Mouse (Mus musculus) midbrain, embryonic 11.5 days (tissue): ENCODE results near the gene Cyp2b23. TPM values are rescaled to one million over a fixed set of nuclear protein-coding genes. Genes with fewer than 3 reads are reported as not detected.
"Not testable (repeated sequence)": the region's sequence is repeated elsewhere in the genome, so short reads cannot be mapped to it uniquely, and the experiment has no call there.

Source experiments
- ATAC-seq: fragments of 200-750 bp; cut with Nextera tagmentation; 2 replicates; pipeline ENCODE4 v1.8.0; 2017; ENCODE audit warnings: moderate TSS enrichment, moderate library complexity; ENCODE audit not compliant: low FRiP score
- DNase-seq: peaks from one replicate; pipeline ENCODE4 v3.0.0; 2015; ENCODE audit warnings: low spot score; ENCODE audit errors: missing footprints
- H3K27ac ChIP-seq: fragments of 300-500 bp; sonication (generic); 2 replicates; pipeline ENCODE4 v1.5.1; 2014; ENCODE audit warnings: low read depth, low read length
- H3K27me3 ChIP-seq: fragments of 300-500 bp; sonication (generic); 2 replicates; pipeline ENCODE4 v1.6.1; 2014; ENCODE audit warnings: mild to moderate bottlenecking, low read length, moderate library complexity, mixed read lengths; ENCODE audit not compliant: control insufficient read depth, insufficient read depth
- H3K36me3 ChIP-seq: fragments of 300-500 bp; sonication (generic); 2 replicates; pipeline ENCODE4 v1.6.1; 2014; ENCODE audit warnings: mild to moderate bottlenecking, low read length, moderate library complexity, mixed read lengths; ENCODE audit not compliant: control insufficient read depth, insufficient read depth
- H3K4me1 ChIP-seq: fragments of 300-500 bp; sonication (generic); 2 replicates; pipeline ENCODE4 v1.6.1; 2014; ENCODE audit warnings: low read length; ENCODE audit not compliant: control insufficient read depth, insufficient read depth
- H3K4me2 ChIP-seq: fragments of 300-500 bp; sonication (generic); 2 replicates; pipeline ENCODE4 v1.6.1; 2014; ENCODE audit warnings: mild to moderate bottlenecking, moderate library complexity
- H3K4me3 ChIP-seq: fragments of 300-500 bp; sonication (generic); 2 replicates; pipeline ENCODE4 v1.5.1; 2014; ENCODE audit warnings: low read depth, low read length
- H3K9ac ChIP-seq: fragments of 300-500 bp; sonication (generic); 2 replicates; pipeline ENCODE4 v1.6.1; 2014; ENCODE audit warnings: low read length
- H3K9me3 ChIP-seq: fragments of 300-500 bp; sonication (generic); 2 replicates; pipeline ENCODE4 v1.6.1; 2016; ENCODE audit warnings: low read length; ENCODE audit not compliant: control insufficient read depth
- WGBS: fragments of 180-500 bp; shearing (Covaris S2); extraction: QIAGEN DNeasy Blood & Tissue Kit; methylation state at CpG from one replicate; pipeline ENCODE4 v1.1.7; 2014; 5-methylcytosine and 5-hydroxymethylcytosine counted together
- polyA plus RNA-seq: library from polyadenylated mRNA; unstranded; fragments of >200 nt; fragmentation: Nextera tagmentation; extraction: Ambion mirVana; gene quantifications from 2 replicates; pipeline ENCODE4 v1.2.1, GENCODE M21; 2014

The Cyp2b23 gene
- polyA plus RNA-seq, result 0.08 TPM in 1 of 2 replicates, not detected in the other

DNA sequence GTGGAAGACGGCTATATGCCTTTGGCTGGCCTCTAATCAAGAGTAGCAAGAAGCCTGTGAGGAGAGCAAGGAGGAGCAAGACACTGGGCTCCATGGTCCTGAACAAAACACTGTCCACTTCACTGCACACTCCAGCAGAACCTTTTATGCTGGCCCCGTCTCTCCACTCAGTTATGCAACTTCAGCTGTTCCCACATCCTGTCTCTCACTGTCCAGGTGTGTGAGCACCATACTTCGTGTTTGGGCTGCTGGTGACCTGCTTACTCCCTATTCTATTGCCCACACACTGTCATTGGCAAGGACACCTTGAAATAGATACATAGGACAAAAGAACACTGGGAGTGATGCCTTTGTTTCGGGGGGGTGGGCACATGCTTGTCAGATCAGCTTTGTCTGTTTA lies at the start of gene Cyp2b23:
TSS of gene Cyp2b23 (minus strand) at position 101 of the 400 bp plus-strand sequence.
- 75% methylated on average over 4 of the region's 4 CpGs for WGBS
- Histone ChIP-seq H3K9me3 (no peaks in the 10 kb centered on the region), H3K27ac (no peak within 1 kb of the TSS), H3K36me3 (no peaks in the 10 kb centered on the region), H3K9ac (no peak within 1 kb of the TSS), H3K27me3 (no peaks in the 10 kb centered on the region), H3K4me1 (no peaks in the 10 kb centered on the region), H3K4me3 (no peak within 1 kb of the TSS), H3K4me2 (no peak within 1 kb of the TSS)
- no peak for ATAC-seq
- DNase-seq, result no peak

DNA sequence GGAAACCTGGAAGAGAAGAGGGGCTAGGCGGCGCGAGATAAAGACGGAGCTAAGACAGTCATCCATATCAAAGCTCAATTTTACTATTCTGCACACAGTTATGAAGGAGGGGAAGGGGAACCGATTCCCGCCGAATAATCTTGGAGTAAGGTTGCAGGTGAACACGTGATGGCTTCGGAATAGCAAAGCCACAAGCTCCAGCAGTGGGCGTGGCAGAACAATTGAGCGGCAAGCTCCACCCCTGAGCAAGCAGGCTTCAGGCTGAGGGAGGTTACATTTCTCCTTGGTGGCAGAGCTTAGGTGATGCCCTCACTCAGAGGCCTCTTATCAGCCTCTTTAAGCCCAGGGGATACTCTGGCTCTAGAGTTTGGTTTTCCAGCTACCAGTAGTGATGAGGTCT lies 24.8 kb upstream of the Cyp2b23 start:
- no peak for ATAC-seq
- Histone ChIP-seq H3K27ac (no peak overlapping the region), H3K36me3 (no peaks in the 10 kb centered on the region), H3K4me3 (no peak overlapping the region), H3K9ac (no peak overlapping the region), H3K27me3 (no peaks in the 10 kb centered on the region), H3K9me3 (peaks cover 3% of the 10 kb centered on the region; the same call in 1 of the 2 replicates), H3K4me2 (no peak overlapping the region), H3K4me1 (no peaks in the 10 kb centered on the region)
- 94% methylated on average over 11 of the region's 11 CpGs for WGBS
- no peak for DNase-seq

DNA sequence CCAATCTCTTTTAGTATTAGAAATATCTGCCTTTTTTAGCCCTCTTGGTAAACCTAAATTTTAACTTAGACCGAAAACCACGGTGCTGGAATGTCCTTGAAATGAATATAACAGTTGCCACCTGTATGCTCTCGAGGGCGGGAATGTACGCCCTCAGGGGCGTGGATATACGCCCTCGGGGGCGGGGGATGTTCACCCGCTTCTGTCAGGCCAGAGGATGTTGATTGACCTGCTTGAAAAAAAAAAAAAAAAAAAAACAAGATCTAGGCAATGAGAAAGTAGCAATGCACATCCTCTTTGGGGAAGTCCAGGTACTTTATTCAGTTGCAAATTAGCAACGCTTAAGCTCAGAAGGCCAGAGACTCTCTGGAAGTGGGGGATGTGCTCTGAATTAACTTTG lies 20.8 kb upstream of the Cyp2b23 start:
- no peak for ATAC-seq
- 43% methylated on average over 11 of the region's 11 CpGs for WGBS
- H3K36me3 ChIP-seq, result no peaks in the 10 kb centered on the region

DNA sequence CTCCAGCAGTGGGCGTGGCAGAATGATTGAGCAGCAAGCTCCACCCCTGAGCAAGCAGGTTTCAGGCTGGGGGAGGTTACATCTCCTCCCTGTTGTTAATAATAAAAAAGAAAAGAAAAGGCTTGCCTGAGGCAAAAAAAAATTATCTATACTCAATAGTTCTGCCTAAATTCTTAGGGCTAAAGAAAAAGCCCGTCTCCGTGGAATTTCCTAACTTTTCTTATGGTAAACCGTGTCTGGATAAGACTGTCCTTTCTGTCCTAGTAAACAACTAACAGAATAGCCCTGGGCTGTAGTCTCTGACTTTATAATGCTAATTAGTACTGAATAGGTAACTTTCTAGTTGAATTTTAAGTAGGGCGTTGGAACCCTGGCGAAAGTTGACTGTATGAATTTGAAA lies 20.0 kb upstream of the Cyp2b23 start:
- H3K27me3 ChIP-seq, H3K4me1 ChIP-seq, H3K4me2 ChIP-seq, ATAC-seq, H3K36me3 ChIP-seq, H3K9ac ChIP-seq, DNase-seq, H3K9me3 ChIP-seq, H3K4me3 ChIP-seq, H3K27ac ChIP-seq: not testable (repeated sequence)
- WGBS, result 41% methylated on average over 6 of the region's 6 CpGs

More for the DNA sequence above, 20.8 kb upstream of the Cyp2b23 start:
- DNase-seq, result no peak
- Histone ChIP-seq H3K4me3 (no peak overlapping the region), H3K27ac (no peak overlapping the region), H3K9me3 (no peaks in the 10 kb centered on the region), H3K9ac (no peak overlapping the region), H3K4me2 (no peak overlapping the region), H3K27me3 (no peaks in the 10 kb centered on the region), H3K4me1 (no peaks in the 10 kb centered on the region)

DNA sequence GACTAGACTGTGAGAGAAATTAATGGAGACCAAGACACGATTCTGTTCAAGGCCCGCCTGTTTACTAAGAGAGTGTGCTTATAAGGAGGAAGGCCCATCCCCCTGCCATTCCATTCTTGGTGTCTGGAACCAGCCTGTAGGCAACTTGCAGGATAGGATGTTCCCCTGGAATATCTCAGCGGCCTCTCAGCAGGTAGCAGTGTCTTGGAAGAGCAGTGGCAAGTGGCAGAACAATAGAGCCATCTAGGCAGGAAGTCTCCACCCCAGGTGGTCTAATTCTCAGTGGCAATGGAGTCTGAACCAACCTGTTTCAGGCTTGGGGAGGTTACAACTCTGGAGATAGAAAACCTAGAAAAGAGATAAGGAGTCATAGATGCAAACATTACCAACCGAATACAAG lies 13.9 kb upstream of the Cyp2b23 start:
- H3K9ac ChIP-seq, result no peak overlapping the region
- no peak overlapping the region for H3K4me3 ChIP-seq
- H3K27ac ChIP-seq, result no peak overlapping the region
- no peaks in the 10 kb centered on the region for H3K4me1 ChIP-seq
- ATAC-seq (no peak), DNase-seq (no peak)
- no peaks in the 10 kb centered on the region for H3K36me3 ChIP-seq
- no peaks in the 10 kb centered on the region for H3K27me3 ChIP-seq
- H3K9me3 ChIP-seq, result no peaks in the 10 kb centered on the region
- WGBS, result 73% methylated on average over 4 of the region's 4 CpGs
- H3K4me2 ChIP-seq, result no peak overlapping the region

DNA sequence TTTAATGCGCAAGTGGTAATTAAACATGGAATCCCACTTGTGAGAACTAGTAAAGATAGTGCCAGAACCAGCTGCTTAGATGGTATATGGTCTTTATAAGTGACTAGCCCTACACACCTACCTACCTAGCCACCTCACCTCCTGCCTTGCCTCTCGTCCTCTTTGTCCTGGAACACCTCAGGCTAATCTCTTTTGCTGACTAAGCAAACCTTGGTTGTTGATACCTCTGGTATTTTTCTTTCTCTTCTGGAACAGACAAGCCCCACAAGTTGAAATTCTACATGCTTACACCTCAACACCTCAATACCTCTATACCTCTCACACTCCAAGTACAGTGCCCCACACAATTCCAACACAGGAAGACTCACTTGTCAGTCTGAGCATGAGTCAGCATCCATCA lies 524 bp downstream of the Cyp2b23 start:
- DNase-seq (no peak), ATAC-seq (no peak)
- Histone ChIP-seq H3K4me1 (no peaks in the 10 kb centered on the region), H3K4me3 (no peak overlapping the region), H3K9me3 (no peaks in the 10 kb centered on the region), H3K36me3 (no peaks in the 10 kb centered on the region), H3K27ac (no peak overlapping the region), H3K4me2 (no peak overlapping the region), H3K27me3 (no peaks in the 10 kb centered on the region), H3K9ac (no peak overlapping the region)
- WGBS, result 73% methylated on average over 2 of the region's 2 CpGs

DNA sequence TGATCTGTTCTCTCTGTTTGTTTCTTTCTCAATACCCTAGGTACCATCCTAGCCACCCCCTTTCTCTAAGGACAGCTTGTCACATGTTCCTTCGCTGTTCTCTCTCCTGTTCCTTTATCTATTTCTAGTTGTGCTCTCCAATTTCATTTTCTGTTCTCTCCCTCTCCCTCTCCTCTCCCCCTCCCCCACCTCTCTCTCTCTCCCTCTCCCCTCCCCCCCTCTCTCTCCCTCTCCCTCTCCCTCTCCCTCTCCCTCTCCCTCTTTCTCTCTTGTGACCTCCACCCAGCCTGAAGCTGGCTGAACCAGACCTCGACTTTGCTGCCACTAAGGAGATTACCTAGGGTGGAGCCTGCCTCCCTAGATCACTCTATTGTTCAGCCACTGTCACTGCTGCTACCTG lies 18.8 kb downstream of the Cyp2b23 start:
- not testable (repeated sequence) for H3K9me3 ChIP-seq, DNase-seq, H3K4me3 ChIP-seq, H3K4me1 ChIP-seq, H3K36me3 ChIP-seq, H3K27me3 ChIP-seq, ATAC-seq, H3K4me2 ChIP-seq, H3K27ac ChIP-seq, H3K9ac ChIP-seq
- 35% methylated on average over 2 of the region's 2 CpGs for WGBS

DNA sequence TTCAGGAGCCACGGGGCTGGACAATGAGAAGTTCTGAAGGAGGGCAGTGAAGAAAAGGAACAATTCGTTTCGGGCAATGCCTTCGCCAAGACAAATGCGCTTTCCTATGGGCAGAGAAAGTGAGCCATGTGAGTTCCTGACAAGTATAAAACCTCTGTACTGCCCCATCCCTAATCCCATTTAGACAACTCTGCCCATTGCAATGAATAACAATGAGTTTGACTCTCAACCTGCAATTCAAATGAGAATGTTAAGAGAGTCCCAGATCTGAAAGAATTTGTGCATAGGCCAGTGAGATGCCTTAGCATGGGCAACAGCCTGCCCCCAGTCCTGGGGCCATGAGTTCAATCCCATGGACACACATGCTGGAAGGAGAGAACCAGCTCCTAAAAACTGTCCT lies 20.2 kb downstream of the Cyp2b23 start:
- WGBS, result 73% methylated on average over 5 of the region's 5 CpGs

DNA sequence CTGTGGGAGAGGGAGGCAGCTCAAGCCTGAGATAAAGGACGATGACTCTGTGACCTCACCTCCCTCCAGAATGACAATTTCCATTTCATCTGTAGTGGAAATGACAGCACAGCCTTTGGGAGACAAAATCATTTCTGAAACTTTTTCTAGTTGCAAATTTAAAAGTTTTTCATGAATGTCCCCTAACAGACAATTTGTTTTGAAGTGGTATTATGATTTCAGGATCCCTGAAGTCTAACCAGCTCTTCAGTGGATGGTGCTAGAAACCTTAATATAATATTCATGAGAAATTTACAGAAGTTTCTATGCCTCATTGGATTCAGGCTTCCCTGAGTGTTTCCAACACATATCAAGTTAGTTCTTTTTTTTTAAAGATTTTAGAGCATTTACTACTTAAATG lies 67.9 kb downstream of the Cyp2b23 start, which contains the start of gene Vmn1r185:
TSS of gene Vmn1r185 (minus strand) at position 101 of the 400 bp plus-strand sequence.
- not testable (repeated sequence) for H3K4me1 ChIP-seq, H3K9me3 ChIP-seq, H3K9ac ChIP-seq, H3K27me3 ChIP-seq, H3K36me3 ChIP-seq, H3K4me2 ChIP-seq, H3K4me3 ChIP-seq, DNase-seq, H3K27ac ChIP-seq, ATAC-seq
- WGBS, result 82% methylated on average over 1 of the region's 1 CpGs

More for the DNA sequence above, 20.2 kb downstream of the Cyp2b23 start:
- ATAC-seq (no peak), DNase-seq (no peak)
- no peaks in the 10 kb centered on the region for H3K36me3 ChIP-seq
- H3K4me2 ChIP-seq, result no peak overlapping the region
- no peak overlapping the region for H3K9ac ChIP-seq
- H3K4me1 ChIP-seq, result no peaks in the 10 kb centered on the region
- H3K4me3 ChIP-seq, result no peak overlapping the region
- no peaks in the 10 kb centered on the region for H3K27me3 ChIP-seq
- no peak overlapping the region for H3K27ac ChIP-seq
- peaks cover 4% of the 10 kb centered on the region; the same call in 1 of the 2 replicates for H3K9me3 ChIP-seq
